Mouse (Mus musculus): ENCODE measurements around the gene Dnttip2. TPM values are rescaled to one million over a fixed set of nuclear protein-coding genes. Genes with fewer than 3 reads are reported as not detected.

Dnttip2 gene
- 100 to 1,000 TPM in 1 of 2 experiments, 10 to 100 TPM in 1; 74.8 to 101 TPM for polyA plus RNA-seq (2017; shearing (Covaris generic))

DNA sequence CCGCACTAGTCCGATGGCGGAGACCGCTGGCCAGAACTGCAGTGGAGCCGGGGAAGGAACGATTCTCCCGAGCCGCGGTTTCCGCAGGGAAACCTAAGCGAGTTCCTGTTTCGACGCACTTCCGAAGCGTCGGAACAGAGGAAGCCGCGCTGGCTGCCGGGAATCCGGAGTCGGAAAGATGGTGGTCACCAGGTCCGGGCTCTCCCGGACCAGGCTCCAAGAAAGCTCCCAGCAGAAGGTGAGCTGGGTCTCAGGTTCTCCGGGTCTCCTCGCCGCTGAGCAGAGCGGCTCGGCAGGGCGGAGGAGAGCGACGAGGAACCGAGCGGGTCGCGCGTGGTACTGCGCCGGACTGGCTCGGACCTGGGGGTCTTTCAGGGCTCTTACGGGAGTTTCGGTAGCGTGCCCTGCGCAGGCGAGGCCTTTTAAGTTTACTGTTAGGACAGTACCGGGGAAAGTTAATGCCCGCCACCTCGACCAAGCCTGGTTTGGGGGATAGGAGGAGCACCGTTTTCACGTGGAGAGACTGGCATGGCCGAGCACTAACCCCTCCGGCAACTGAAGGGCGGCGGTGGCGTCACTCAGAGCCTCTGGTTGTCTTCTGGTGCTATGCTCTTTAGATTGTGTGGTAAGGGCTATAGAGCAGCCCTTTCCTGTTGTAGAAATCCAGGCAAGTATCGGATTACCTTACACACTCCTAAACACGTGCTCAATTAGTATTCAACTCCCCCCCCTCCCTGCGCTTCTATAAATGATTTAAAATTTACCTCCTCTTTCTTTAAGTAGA, at the start of gene Dnttip2:
TSS of gene Dnttip2 (plus strand) at position 148 of the 784 bp plus-strand sequence.

DNA sequence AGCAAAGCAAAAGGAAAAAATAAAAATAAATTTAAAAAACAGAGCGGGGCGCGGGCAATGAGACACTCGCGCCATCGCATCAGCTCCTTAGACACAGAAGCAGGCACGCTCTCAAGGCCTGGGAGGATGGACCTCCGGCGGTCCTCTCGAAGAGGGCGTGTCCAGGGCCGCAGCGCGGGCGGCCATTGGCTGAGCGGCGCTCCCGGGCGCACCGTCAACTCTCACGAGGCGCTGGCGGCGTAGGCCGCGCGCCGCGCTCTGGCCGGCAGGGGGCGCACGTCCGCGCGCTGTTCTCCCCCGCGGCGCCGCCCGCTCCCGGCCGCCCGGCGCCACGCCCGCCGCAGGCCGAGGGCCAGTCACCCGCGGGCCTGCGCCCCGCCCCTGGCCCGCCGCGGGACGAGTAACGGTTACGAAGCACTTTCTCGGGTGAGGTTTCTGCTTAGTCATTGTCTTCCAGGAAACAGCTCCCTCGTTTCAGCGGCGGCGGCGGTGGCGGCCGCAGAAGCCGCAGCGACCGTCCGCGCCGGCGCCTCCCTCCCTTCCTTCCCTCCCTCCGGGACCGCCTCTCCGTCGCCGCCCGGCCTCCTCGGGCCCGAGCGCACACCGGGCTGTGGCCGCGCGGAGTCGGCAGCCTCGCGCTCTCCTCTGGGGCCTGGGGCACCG, 28.8 kb upstream of the Dnttip2 start, which contains the start of gene Gclm:
TSS of gene Gclm (plus strand) at position 343 of the 663 bp plus-strand sequence.

DNA sequence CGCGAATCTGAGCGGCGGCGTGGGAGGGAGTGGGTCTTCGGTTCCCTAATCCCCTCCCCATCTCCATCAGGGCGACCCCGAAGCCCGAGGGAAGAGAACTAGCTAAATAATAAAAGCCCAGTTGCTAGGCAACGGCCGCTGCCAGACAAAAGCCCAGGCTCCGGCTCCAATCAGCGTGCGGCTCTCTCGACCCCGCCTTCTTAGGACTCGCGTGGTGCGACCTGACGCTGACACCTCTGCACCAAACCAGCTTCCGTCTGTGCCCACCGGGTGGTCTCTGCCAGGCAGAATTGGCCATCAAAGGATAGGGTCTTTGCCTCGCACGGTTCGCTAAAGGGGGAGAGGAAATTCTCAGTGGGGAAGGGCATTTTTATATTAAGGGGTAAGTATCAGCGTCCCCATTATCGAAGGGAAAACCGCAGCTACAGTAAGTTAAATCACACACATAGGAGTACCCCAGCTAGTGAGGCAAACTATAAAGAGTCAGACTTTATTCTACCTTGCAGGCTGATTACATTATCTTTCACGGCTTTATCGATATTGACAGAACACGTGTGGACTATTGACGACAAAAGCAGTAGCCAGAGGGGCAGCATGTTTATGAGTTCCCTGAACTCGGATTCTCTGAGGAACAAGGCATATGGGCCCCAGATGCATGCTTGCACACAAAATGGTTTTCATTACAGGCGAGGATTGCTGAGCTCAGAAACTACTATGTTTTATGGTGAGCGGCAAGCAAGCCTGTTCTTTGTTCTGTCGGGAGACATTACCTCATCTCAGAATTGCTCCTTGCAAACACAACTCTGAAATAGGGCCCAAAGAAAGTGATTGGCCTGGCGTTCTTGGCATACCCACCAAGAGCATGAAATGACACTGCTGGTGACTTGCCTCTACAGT, 20.0 kb downstream of the Dnttip2 start, which contains the start of gene Bcar3:
TSS of gene Bcar3 (plus strand) at position 183 of the 897 bp plus-strand sequence.

Other genes starting within 250 kb of the Dnttip2 start
- under 1 TPM in 1 of 2 experiments, not detected in 1; 0.43 TPM for gene Abca4, start 229.9 kb upstream of the Dnttip2 start, polyA plus RNA-seq (2017; shearing (Covaris generic))
- 100 to 1,000 TPM in 1 of 2 experiments, 10 to 100 TPM in 1; 60.9 to 102 TPM for gene Gclm, start 28.8 kb upstream of the Dnttip2 start, polyA plus RNA-seq (2017; shearing (Covaris generic))
- under 1 TPM; 0.42 to 0.82 TPM for gene Bcar3, start 19.7 kb downstream of the Dnttip2 start, polyA plus RNA-seq (2017; shearing (Covaris generic))

All from activated CD4-positive, CD25-positive, alpha-beta regulatory T cell (primary cell).